In genomic region chr13:93459566-93459965, GRCm38 (mm10) we compare ENCODE assay signal across 16 mouse cellular contexts. TPM values are rescaled to one million over a fixed set of nuclear protein-coding genes. Genes with fewer than 3 reads are reported as not detected.
A peak's percentile ranks its signal among the peaks of the same experiment; 100 is the strongest.
DNase-seq lines count a peak whose midpoint lies in the region.
"Had no signal": no experiment of that assay in that cellular context is flagged by ENCODE, and none has a peak within 500 bp of the region (broad histone marks: within the 10 kb centered on the region; RNA-seq: fewer than 3 reads in every experiment).

No protein-coding gene starts in this region.

- H3K9me3 ChIP-seq in heart, embryonic 10.5 days, result no peaks in the 10 kb centered on the region
- no peaks in the 10 kb centered on the region for H3K9me3 ChIP-seq in hindbrain, embryonic 10.5 days
- H3K9me3 ChIP-seq: embryonic facial prominence, embryonic 12.5 days; limb, embryonic 13.5 days; liver, embryonic 13.5 days had no signal

- no peak overlapping the region for H3K27ac ChIP-seq in heart, embryonic 10.5 days
- no peak overlapping the region for H3K27ac ChIP-seq in hindbrain, embryonic 10.5 days
- H3K27ac ChIP-seq: embryonic facial prominence, embryonic 12.5 days; limb, embryonic 13.5 days; liver, embryonic 13.5 days had no signal

- 0 out of 2 replicates have a peak, but pooled peaks cover 3% of the 10 kb centered on the region for H3K4me1 ChIP-seq in heart, embryonic 10.5 days
- no peaks in the 10 kb centered on the region for H3K4me1 ChIP-seq in hindbrain, embryonic 10.5 days (replicated peaks)
- H3K4me1 ChIP-seq: embryonic facial prominence, embryonic 12.5 days; liver, embryonic 13.5 days had no signal

- H3K36me3 ChIP-seq in heart, embryonic 10.5 days, result peaks cover 32% of the 10 kb centered on the region
- peaks cover 58% of the 10 kb centered on the region for H3K36me3 ChIP-seq in hindbrain, embryonic 10.5 days

- 97% methylated on average over 7 of the region's 7 CpGs for WGBS in heart, embryonic 10.5 days
- WGBS in hindbrain, embryonic 10.5 days, result 95% methylated on average over 7 of the region's 7 CpGs

- DNase-seq in heart, adult 11 months, result peak; percentile 90
- DNase-seq in heart, embryonic 10.5 days (ENCODE audit: low spot score), result no peak
- DNase-seq in kidney, postnatal 14 days, result peak; percentile 22
- no peak for DNase-seq in kidney, adult 9 months
- peak; percentile 9 to 46 for DNase-seq in heart, postnatal 14 days
- peak; percentile 48 for DNase-seq in lung, postnatal 10 days
- no peak for DNase-seq in hindbrain, embryonic 10.5 days (ENCODE audit: low spot score)
- no peak for DNase-seq in right cerebral cortex, postnatal 25 days
- DNase-seq: cerebellum, adult 8-10 months; gastrocnemius, postnatal 36 days; kidney, postnatal 36 days; liver, embryonic 13.5 days; thymus, adult 2 months had no signal

- H3K4me3 ChIP-seq in heart, embryonic 10.5 days, result no peak overlapping the region
- no peak overlapping the region for H3K4me3 ChIP-seq in hindbrain, embryonic 10.5 days
- H3K4me3 ChIP-seq: embryonic facial prominence, embryonic 12.5 days; erythroblast, embryonic 14.5 days; limb, embryonic 13.5 days; liver, embryonic 13.5 days had no signal

- H3K27me3 ChIP-seq in heart, embryonic 10.5 days (ENCODE audit: insufficient read depth, poor library complexity, severe bottlenecking), result no peaks in the 10 kb centered on the region
- H3K27me3 ChIP-seq in hindbrain, embryonic 10.5 days (ENCODE audit: insufficient read depth, poor library complexity, severe bottlenecking), result no peaks in the 10 kb centered on the region
- H3K27me3 ChIP-seq: embryonic facial prominence, embryonic 12.5 days; limb, embryonic 13.5 days; liver, embryonic 13.5 days had no signal

- intact Hi-C loops in heart, postnatal 14 days (cut with DNase I), result no loop called here

RNA-seq across cellular contexts. Expression of gene Jmy, which starts 40.0 kb away (rescaled TPM):
- 4.9 and 5.6 TPM in 2 replicates for polyA plus RNA-seq in heart, embryonic 10.5 days (2016; fragmentation: Nextera tagmentation; extraction: Ambion mirVana)
- 10 to 100 TPM; 43.2 to 48.0 TPM for total RNA-seq in heart, postnatal 14 days (2021)
- polyA plus RNA-seq in hindbrain, embryonic 10.5 days (2016; fragmentation: Nextera tagmentation; extraction: Ambion mirVana), result 3.9 and 4.0 TPM in 2 replicates

Comparison
In these comparisons a context has a peak if more than half of its experiments do, and no peak if none do; other contexts are left out.
1. DNase-seq: peak in heart, adult 11 months (single experiment), kidney, postnatal 14 days (single experiment), heart, postnatal 14 days (2 of 2) and lung, postnatal 10 days (single experiment); none in heart, embryonic 10.5 days (single experiment), kidney, adult 9 months (single experiment), hindbrain, embryonic 10.5 days (single experiment) and right cerebral cortex, postnatal 25 days (single experiment).